Mouse (Mus musculus) lung, adult 18-20 months (tissue): ENCODE data around the gene Eif1ad.
"Not testable (repeated sequence)": the region's sequence is repeated elsewhere in the genome, so short reads cannot be mapped to it uniquely, and the experiment has no call there.

Experiments used
- DNase-seq, 2 experiments: peaks; one replicate each; pipeline ENCODE4 v3.0.0; 2022; ENCODE audit warnings: mixed read lengths in 2 of 2

Eif1ad gene

DNA sequence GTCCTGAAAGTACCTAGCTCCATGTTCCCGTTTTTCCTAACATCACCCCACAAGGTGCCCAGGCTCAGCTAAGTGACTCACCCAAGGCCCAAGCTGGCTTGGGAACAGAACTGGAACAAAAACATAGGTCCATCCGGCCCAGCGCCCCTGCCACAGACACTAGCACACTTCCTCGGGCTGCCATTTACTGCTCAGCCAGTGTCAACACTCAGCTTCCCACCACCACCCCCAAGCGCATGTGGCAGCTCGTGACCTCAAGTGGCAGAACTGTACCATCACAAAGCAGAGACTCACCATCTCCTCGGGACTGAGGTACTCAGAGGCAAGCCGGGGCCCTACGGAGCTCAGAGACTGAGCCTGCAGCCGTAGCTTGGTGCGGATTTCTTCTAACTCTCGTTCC lies 16.8 kb downstream of the Eif1ad start:
- DNase-seq, result no peak

DNA sequence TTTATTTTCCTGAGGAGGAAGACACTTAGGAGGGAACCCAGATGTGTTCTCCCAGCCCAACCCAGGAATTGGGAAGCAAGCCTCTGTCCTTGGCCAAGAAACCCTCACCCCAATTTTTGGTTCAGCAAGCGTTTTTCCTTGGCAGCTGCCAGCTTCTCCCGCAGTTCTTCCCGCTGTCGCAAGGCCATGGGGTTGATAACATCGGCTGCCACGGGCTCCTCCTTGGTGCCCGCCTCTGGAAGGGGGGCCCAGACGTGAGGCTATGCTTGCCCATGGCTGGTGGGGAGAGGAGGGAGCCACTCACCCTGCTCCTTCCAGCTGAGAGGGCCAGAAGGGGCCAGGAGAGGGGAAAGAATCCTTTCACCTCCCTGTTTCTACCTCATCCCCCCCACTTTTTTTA lies 18.2 kb downstream of the Eif1ad start:
- DNase-seq, result no peak

DNA sequence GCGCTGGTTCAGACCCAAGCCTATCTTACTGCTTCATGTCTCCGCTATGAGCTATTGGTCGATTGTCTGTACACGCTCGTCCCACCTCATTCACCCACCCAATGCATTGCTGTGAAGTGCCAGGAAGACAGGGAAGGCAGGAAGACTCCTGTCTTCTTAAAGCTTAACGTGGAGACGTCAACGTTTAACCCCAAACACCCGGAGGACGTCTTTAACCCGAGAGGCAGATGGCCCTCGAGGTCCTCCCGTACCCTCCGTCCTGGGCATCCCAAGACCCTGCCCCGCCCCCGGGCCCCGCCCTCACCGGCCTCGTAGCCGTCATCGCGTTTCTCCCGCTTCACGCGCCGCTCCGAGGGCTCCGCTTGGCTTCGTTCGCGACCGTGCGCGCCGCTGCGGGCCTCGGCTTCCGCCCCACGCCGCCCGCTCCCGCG lies 21.5 kb downstream of the Eif1ad start:
- no peak for DNase-seq

DNA sequence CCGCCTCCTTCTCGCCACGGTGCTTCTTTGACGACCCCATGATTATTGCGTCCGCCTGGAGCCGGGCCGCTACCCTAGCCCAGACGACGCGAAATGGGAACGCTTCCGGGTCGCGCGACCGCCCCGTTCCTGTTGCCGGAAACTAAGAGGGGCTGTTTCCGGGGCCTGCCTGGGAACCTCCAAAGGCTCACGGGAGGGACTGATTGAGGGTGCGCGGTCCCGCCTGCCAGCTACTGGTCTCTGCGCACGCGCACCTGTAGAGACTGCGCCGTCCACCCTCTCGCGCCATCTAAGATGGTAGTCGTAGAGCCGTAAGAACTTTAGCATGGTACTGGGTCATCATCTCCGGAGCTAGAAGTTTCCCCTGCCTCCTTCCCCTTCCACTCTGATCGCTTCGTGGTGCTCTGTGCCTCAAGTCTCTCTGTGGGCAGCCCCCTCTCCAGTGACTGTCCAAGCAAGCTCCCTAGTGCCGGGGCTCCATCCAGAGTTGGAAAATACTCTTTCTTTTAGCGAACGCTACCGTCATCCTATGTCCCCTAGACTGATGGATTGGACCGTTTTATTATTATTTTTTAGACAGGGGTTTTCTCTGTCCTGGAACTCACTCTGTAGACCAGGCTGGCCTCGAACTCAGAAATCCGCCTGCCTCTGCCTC lies 22.2 kb downstream of the Eif1ad start, which contains the start of gene Sart1:
Sart1 (minus strand) TSS at position 116 of the 655 bp plus-strand sequence.
- DNase-seq, result peak; percentile 96 to 97

DNA sequence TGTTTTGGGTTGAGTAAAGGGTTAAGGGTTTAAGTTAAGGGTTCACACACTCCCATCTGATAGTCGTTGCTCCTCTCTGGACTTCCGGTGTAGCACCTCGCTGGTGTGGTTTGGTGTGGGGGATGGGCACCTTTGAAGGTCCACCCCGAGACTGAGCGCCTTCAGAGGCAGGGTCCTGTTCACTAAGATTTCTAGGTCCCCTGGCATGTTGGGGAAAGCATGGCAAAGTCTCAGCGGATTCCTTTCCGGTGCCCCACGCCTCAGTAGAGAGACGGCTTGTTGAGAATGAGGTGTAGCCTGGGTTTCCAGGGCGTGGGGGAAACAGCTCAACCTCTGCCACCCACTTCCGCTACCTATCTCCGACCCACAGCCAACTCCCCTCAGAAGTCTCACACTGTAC lies 23.1 kb downstream of the Eif1ad start:
- DNase-seq, result peak; percentile 41 to 42

DNA sequence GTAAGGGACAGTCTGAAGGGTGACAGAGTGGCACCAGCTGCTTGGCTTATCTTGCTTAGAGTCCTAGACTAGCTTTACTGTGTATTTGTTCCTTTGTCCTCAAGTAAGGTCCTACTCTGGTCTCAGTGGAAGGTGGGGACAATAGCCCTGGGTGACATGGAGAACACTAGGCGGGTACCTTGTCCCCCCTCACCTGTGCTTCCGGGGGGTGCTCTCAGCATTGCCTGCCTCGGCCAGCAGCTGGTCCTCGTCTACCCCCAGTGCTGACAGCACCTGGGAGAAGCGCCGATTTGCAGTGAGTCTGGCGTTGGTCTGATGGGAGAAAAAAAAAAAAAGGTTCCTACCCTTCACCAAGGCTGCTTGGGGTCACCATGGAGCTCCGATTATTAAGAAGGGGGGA lies 23.9 kb downstream of the Eif1ad start:
- DNase-seq, result no peak

DNA sequence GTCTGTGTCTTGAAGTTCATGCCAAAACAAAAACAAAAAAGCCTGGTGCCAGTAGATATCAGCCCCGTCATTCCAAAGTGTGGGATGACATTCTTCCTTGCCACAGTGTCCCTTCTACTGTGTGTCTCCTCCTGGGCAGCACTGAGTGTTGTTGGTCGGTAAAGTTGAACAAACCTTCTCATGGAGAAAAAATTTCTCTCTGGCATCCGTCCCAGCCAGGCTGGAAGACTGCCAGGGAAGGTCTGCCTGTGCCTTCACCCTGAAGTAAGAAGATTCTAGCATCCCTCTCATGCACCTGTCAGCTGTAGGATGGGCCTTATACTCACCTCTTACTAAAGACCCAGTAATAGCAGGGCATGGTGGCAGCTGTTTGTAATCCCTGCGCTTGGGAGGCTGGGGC lies 26.4 kb downstream of the Eif1ad start:
- peak; percentile 45 to 52 for DNase-seq

DNA sequence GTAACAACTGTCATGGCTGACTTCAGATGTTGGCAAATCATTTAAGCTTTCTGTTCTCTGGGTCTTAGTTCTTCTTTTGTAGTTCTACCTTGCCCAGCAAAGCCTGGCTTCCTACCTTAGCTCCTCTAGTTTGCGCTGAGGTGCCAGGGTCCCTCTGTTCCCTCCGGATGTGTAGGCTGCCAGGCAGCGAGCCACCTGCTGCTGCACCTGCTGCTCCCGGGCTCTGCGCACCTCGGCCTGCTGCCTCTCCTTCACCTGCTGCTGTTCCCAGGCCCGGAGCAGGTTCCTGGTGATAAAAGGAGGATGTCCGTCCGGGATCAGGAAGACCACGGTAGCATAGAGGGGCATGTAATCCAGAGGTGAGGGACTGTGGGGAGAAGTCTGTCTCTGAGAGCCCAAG lies 27.6 kb downstream of the Eif1ad start:
- no peak for DNase-seq

DNA sequence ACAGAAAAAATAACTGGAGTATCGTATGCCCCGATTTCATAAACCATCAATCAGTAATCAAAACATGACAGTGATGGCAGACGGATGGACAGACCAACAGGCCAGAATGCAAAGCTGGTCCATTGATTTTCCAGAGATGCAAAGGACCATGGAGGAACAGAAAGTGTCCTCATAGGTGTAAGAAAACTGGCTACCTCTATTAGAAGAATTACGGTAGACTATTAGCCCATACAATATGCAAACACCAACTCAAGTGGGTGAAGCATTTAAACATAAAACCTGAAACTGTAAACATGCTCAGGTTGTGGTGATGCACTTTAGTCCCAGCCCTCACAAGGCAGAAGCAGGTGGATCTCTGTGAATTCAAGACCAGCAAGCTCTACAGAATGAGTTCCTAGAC lies 28.8 kb downstream of the Eif1ad start:
- DNase-seq, result no peak

DNA sequence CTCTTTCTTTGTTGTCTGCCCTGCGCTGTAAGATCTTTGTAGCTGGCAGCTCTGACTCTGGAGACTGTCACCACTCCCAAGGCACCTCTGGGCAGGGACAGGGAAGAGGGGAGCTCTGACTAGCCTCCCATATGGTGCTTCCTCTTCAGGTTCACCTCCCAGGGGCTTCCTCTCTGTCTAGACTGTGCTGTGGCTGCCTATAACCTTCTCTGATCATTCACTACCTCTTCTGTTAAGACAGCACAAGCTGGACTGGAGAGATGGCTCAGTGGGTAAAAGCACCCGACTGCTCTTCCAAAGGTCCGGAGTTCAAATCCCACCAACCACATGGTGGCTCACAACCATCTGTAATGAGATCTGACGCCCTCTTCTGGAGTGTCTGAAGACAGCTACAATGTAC lies 34.5 kb downstream of the Eif1ad start:
- DNase-seq, result not testable (repeated sequence)

DNA sequence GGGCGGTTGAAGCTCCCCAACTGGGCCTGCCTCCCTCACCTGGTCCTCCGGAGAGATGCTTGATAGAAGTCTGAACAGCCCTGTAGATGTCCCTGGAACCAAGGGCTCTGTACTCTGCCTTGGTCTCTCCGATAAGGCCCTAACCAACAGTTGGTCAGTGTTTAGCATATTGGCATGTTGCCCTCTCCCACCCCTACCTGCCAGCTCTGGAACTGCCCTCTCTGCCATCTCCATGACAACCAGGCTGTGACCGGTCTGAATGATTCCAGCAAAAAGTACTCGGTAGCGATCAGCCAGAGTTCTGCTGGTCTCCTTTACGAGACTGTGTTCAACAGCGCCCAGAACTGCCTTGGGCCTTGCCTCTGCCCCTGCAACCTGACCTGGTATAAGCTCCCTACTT lies 35.8 kb downstream of the Eif1ad start, which contains the start of gene Tsga10ip:
Tsga10ip (minus strand) TSS at position 234 of the 400 bp plus-strand sequence.
- DNase-seq, result no peak

DNA sequence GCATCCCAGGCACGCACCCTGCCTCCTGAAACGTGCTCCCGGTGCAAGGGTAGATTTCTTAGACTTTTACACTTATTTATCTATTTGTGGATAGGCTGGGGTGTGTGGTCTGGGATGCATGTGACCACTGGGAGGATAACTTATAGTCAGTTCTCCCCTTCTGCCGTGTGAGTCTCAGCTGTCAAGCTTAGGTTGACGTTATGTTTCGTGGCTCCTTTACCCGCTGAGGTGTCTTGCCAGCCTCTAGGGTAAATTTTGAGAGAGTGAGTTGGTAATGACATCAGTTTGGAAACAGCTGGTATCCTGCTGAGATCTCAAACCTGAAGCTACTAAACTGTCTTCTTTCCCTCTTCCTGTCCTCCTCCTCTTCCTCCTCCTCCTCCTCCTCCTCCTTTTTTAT lies 39.4 kb downstream of the Eif1ad start:
- no peak for DNase-seq

DNA sequence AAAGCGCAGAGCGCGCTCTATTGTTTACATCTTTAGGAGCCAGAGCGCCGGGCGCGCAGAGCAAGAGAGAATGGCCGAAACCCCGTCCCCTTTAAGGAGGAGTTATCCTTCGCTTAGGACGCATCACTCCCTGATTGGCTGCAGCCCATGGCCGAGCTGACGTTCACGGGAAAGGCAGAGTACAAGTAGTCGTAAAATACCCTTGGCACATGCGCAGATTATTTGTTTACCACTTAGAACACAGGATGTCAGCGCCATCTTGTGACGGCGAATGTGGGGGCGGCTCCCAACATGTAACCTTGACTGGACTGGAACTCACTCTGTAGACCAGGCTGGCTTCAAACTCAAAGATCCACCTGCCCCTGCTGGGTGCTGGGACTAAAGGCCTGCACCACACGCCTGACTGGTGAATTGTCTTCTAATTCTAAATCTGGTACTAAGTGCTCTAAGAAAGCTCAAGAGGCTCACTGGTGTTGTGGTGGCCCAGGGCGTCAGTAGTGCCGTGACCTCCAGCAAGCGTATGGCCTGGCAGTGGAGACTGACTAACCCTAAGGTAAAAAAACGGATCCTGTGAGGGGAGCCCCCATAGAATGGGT lies 40.1 kb downstream of the Eif1ad start:
- DNase-seq, result peak; percentile 60 to 62

DNA sequence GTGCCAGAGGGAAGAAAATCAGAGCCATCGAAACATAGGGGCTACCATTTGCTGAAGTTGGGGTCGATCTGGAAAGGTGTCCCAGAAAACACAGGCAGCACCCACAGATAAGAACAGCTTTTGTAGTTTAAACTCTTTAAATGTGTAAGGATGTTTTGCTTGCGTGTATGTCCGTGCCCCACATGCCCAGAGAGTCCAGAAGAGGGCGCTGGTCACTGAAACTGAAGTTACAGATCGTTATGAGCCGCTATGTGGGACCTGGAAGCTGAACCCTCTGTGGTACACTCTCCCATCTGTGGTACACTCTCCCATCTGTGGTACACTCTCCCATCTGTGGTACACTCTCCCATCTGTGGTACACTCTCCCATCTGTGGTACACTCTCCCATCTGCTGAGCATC lies 40.6 kb downstream of the Eif1ad start:
- DNase-seq, result peak; percentile 64 to 75

DNA sequence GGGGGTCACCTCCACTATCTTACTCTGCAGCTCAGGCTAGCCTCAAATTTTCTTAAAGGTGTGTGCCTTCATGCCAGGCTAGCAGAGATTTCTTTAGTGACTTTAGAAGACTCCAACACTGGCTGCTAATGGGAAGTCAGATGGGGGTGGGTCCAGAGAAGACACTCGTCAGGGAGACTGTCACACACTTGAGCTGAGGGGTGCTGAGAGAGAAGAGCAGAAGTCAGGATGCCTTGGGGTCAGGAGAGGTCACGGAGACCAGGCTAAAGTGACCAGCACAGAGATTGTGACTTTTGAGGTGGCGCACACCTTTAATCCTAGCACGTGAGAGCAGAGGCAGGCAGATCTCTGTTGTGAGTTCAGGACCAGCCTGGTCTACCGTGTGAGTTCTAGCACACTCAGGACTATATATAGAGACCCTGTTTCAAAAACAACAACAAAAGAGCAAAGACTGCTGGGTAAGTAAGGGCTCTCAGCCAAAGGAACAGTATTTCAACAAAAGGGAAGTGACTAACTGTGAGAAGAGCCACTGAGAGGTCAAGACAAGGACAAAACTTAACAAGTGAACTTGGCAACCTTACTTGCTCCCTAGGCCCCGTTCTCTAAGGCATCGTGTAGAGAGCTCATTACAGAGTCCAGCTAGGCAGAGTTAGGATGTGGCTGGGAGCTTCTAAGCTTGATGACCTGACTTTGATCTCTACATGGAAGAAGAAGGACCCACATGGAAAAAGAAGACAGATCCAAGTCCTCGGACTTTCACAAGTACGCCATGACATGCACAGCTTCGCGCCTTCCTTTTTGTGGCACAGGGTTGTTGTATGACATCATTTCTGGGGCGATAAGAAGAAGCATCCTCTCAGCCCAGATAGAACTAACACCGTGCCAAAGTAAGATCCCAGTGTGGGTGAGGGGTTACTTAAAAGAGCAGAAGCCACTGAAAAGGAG lies 41.8 kb downstream of the Eif1ad start:
- peak in 1 of 2 experiments; percentile 39 for DNase-seq

DNA sequence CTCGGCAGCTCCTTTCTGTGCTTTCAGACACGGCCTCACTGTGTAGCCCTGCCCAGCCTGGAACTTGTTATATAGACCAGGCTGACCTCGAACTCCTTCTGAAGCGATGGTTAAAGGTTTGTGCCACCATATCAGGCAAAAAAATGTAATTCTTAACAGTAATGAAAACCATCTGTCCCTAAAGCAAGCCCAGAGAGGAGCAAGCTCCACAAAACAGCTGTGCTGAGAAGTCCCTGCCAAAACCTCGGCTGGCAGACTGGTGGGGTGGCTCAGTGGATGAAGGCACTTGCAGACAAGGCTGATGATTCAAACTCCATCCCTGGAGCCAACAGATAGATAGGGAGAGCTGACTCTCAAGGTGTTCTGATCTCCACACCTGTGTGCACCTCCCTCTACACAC lies 42.5 kb downstream of the Eif1ad start:
- peak in 1 of 2 experiments; percentile 54 for DNase-seq

DNA sequence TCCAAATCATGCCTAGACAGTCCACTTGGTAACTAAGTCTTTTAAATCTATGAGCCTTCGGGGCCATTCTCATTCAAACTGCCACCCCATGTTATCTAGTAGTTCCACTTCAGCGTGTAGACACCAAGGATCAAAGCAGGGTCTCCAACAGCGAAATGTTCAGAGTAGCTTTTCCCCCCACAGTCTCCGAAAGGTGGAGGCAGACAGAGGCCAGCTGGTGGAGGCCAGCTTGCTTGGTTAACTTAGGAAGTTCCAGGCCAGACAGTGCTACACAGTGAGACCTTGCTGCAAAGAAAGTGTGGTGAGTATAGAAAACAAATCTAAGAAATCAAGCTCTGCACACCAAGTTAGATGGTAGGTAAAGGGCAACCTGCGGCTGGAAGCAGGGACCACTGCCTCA lies 44.1 kb downstream of the Eif1ad start:
- no peak for DNase-seq

DNA sequence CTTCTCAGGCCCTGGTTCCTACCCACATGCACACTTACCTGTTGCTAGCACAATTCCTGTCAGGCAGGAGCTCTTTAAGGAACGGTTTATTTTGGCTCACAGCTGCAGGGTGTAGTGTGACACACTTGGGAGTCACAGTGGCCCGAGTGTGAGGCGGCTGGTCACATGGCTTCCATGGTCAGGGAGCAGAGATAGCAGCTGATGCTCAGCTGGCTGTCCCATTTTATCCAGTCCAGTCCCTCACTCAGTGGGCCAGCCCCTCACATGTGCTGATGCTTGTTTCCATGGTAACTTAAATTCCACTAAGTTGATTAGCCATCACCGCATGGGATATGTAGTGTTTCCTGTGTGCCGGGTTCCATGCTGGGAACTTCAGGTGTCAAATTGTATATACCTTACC lies 45.4 kb downstream of the Eif1ad start:
- no peak for DNase-seq

DNA sequence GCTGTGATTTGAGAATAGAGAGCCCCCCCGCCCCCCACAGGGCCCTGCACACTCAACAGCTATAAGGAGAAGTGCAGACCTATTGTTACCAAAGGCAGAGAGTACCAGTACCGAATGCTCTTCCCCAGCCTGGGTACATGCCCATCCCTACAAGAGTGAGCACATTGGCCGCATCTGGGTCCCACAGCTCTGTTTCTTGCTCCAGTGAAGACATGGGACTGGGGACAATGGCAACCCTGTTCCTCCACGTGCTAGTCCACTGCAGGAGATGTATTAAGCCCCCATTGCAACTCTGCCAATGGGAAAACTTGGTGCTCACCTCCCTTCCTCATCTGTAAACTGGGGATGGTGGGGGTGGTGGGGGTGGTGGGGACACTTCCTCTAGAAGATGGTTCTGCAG lies 47.3 kb downstream of the Eif1ad start:
- no peak for DNase-seq

DNA sequence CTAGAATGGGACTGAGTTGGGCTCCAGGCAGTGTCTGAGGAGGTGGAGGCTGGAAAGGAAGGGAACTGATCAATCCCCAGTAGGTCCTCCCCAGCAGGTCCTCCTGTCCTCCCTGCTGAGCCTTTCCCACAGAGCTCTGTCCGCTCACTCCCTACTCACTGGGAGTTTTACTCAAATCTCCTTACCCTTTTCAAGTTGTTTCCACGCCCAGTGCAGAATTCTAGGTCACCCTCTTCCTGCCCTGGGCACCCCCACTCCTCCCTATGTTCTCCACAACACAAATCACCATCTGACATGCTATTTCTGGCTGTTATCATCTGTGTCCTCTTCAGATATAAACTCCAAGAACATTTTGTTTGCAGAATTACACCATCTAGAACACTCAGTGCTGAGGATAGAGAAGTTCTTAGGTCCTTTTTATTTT lies 48.0 kb downstream of the Eif1ad start:
- peak; percentile 58 to 63 for DNase-seq

DNA sequence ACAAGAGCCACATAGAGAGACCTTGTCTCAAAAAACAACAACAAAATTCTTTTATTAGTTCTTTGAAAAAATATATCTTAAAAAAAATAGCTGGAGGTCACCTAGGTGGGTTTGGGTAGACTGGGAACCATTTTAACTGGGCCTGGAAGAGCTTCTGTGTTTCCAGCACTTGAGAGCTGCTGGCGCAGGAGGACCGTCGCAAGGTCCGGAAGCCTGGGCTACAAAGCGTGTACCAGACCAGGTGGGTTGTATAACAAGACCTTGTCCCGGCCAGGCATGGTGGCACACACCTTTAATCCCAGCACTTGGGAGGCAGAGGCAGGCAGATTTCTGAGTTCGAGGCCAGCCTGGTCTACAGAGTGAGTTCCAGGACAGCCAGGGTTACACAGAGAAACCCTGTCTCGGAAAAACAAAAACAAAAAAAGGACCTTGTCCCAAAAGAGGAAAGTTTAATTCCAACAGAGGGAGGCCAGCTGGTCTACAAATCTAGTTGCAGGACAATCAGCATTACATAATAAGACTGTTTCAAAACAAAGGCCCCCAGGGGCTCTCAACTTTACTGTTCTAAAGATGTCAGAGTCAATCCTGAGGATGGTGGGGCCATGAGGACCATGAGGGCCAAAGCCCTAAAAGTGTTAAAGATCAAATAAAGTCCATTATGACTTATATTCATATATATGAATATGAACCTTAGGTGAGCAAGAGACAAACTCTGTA lies 52.4 kb downstream of the Eif1ad start:
- DNase-seq, result no peak

DNA sequence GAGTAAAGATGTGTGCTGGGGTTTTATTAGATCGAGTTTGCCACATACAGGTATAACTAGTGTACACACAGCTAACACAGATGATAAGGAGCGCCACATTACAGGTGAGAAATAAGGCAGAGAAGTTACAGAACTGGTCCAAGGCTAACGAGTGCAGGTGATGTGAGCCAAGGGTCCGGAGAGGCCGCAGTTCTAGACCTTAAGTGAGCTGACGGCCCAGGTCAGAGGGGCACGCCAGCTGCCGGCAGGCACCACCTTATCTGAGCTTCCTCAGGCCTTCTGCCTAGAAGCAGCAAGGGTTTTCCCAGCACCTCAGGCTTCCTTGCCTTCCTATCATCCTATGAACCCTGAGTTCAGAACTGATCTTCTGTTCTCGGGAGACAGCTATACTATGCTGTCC lies 53.1 kb downstream of the Eif1ad start:
- no peak for DNase-seq

DNA sequence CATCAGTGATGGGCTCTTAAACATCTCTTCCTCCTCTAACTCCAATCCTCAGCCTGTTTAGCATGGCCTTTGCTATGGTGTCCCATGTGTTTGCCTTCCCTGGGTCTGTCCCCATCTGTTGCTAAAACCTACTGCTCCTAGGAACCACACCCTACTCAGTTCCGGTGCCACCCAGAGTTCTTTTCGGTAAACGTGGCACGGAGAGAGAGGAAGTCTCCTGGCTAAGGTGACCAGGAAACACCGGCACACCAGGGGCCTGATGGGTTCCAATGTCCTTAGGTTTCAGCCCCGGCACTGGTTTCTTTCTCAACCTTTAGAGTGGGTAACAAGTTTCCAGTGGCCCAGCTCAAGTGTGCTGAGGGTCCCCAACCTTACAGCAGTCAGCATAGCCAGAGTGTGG lies 54.0 kb downstream of the Eif1ad start:
- no peak for DNase-seq
